Mouse (Mus musculus) thymus, postnatal 10 days (tissue): Measurements from ENCODE around the gene Nr1d2.
"Not testable (repeated sequence)": the region's sequence is repeated elsewhere in the genome, so short reads cannot be mapped to it uniquely, and the experiment has no call there.

Experiments used
- DNase-seq, 2 experiments: peaks; one replicate each; pipeline ENCODE4 v3.0.0; 2021; ENCODE audit warnings: low spot score in 2 of 2

The Nr1d2 gene

GRCm38 (mm10) chr14:18238750-18239731 is at the start of gene Nr1d2:
TSS of gene Nr1d2 (minus strand) at chr14:18239127.
- DNase-seq: peak; percentile 95 to 97

- no peak for DNase-seq
Measured at GRCm38 (mm10) chr14:18287391-18287790, 48.5 kb upstream of the Nr1d2 start.

- DNase-seq: no peak
Measured at GRCm38 (mm10) chr14:18286441-18286840, 47.5 kb upstream of the Nr1d2 start.

- DNase-seq: no peak
Measured at GRCm38 (mm10) chr14:18285476-18285875, 46.5 kb upstream of the Nr1d2 start.

GRCm38 (mm10) chr14:18284581-18284980 is 45.7 kb upstream of the Nr1d2 start:
- DNase-seq: peak in 1 of 2 experiments; percentile 25

- DNase-seq: no peak
Measured at GRCm38 (mm10) chr14:18280375-18280774, 41.4 kb upstream of the Nr1d2 start.

GRCm38 (mm10) chr14:18274526-18274925 is 35.6 kb upstream of the Nr1d2 start:
- DNase-seq: no peak

- DNase-seq: no peak
Measured at GRCm38 (mm10) chr14:18271666-18272065, 32.7 kb upstream of the Nr1d2 start.

GRCm38 (mm10) chr14:18270529-18271441 is 31.9 kb upstream of the Nr1d2 start, which contains the start of the genes Nkiras1 and Rpl15:
TSS of gene Nkiras1 (plus strand) at chr14:18271136.
TSS of gene Rpl15 (minus strand) at chr14:18271391.
- DNase-seq: peak; percentile 97 to 98

- not testable (repeated sequence) for DNase-seq
Measured at GRCm38 (mm10) chr14:18269947-18270528, 31.1 kb upstream of the Nr1d2 start.

- no peak for DNase-seq
Measured at GRCm38 (mm10) chr14:18263427-18263826, 24.5 kb upstream of the Nr1d2 start.

- DNase-seq: no peak
Measured at GRCm38 (mm10) chr14:18261203-18261602, 22.3 kb upstream of the Nr1d2 start.

- DNase-seq: no peak
Measured at GRCm38 (mm10) chr14:18242638-18243130, 3.8 kb upstream of the Nr1d2 start.

GRCm38 (mm10) chr14:18241786-18242185 is 2.9 kb upstream of the Nr1d2 start:
- DNase-seq: peak; percentile 16 to 17

GRCm38 (mm10) chr14:18240132-18240531 is 1.2 kb upstream of the Nr1d2 start:
- DNase-seq: no peak

- DNase-seq: peak; percentile 94 to 97
Measured at GRCm38 (mm10) chr14:18238131-18238749, 687 bp downstream of the Nr1d2 start.

GRCm38 (mm10) chr14:18237381-18237780 is 1.5 kb downstream of the Nr1d2 start:
- DNase-seq: no peak

GRCm38 (mm10) chr14:18236496-18237235 is 2.3 kb downstream of the Nr1d2 start:
- DNase-seq: not testable (repeated sequence)

GRCm38 (mm10) chr14:18233981-18234960 is 4.7 kb downstream of the Nr1d2 start:
- no peak for DNase-seq
